Comparison of ENCODE assay signal across 28 mouse cellular contexts in genomic region chr2:17867341-17867740, GRCm38 (mm10).
A peak's percentile ranks its signal among the peaks of the same experiment; 100 is the strongest.
DNase-seq lines count a peak whose midpoint lies in the region; ATAC-seq lines count a peak whose summit lies in the region.
"Had no signal": no experiment of that assay in that cellular context is flagged by ENCODE, and none has a peak within 500 bp of the region (broad histone marks: within the 10 kb centered on the region; RNA-seq: fewer than 3 reads in every experiment).

No protein-coding gene starts in this region.

- H3K4me3 ChIP-seq in kidney, embryonic 14.5 days (ENCODE audit: low read length), result no peak overlapping the region
- H3K4me3 ChIP-seq in midbrain, embryonic 10.5 days, result no peak overlapping the region
- H3K4me3 ChIP-seq in midbrain, embryonic 14.5 days (replicated peaks; ENCODE audit: low read depth, low read length), result no peak overlapping the region
- H3K4me3 ChIP-seq in intestine, embryonic 15.5 days (replicated peaks), result no peak overlapping the region
- H3K4me3 ChIP-seq: embryonic facial prominence, embryonic 13.5 days; erythroblast, embryonic 14.5 days; heart, adult 2 months; heart, embryonic 13.5 days; hindbrain, embryonic 12.5 days; limb, embryonic 13.5 days; liver, embryonic 13.5 days; midbrain, embryonic 15.5 days; myocyte; neural tube, embryonic 13.5 days had no signal

- H3K4me1 ChIP-seq in kidney, embryonic 14.5 days (ENCODE audit: control insufficient read depth, insufficient read depth, low read length), result peaks cover 12% of the 10 kb centered on the region; the same call in 1 of the 2 replicates
- H3K4me1 ChIP-seq in midbrain, embryonic 10.5 days, result peaks cover 45% of the 10 kb centered on the region
- peaks cover 8% of the 10 kb centered on the region; the same call in 1 of the 2 replicates for H3K4me1 ChIP-seq in midbrain, embryonic 14.5 days (ENCODE audit: control insufficient read depth, insufficient read depth, low read length)
- peaks cover 5% of the 10 kb centered on the region; the same call in 1 of the 2 replicates for H3K4me1 ChIP-seq in intestine, embryonic 15.5 days (replicated peaks)
- H3K4me1 ChIP-seq: liver, embryonic 13.5 days had no signal

- H3K9me3 ChIP-seq in kidney, embryonic 14.5 days (ENCODE audit: control insufficient read depth, low read length), result no peaks in the 10 kb centered on the region
- no peaks in the 10 kb centered on the region for H3K9me3 ChIP-seq in midbrain, embryonic 10.5 days (replicated peaks)
- no peaks in the 10 kb centered on the region for H3K9me3 ChIP-seq in midbrain, embryonic 14.5 days (ENCODE audit: control insufficient read depth, low read length)
- no peaks in the 10 kb centered on the region for H3K9me3 ChIP-seq in intestine, embryonic 15.5 days
- H3K9me3 ChIP-seq: embryonic facial prominence, embryonic 13.5 days; heart, embryonic 13.5 days; hindbrain, embryonic 12.5 days; limb, embryonic 13.5 days; liver, embryonic 13.5 days; midbrain, embryonic 15.5 days; neural tube, embryonic 13.5 days had no signal

- ATAC-seq in kidney, embryonic 14.5 days (ENCODE audit: low FRiP score, low TSS enrichment), result 0 out of 2 replicates have a peak, but pooled peaks have one; percentile 5
- ATAC-seq in midbrain, embryonic 14.5 days (ENCODE audit: low FRiP score, low TSS enrichment), result no peak
- no peak for ATAC-seq in intestine, embryonic 15.5 days
- ATAC-seq: forebrain, embryonic 14.5 days; midbrain, embryonic 15.5 days had no signal

- DNase-seq in adrenal gland, adult 2 months, result peak; percentile 49
- DNase-seq in adrenal gland, postnatal 4 days (ENCODE audit: low spot score in 2 of 2), result no peak
- DNase-seq in kidney, postnatal 14 days, result no peak
- DNase-seq in midbrain, embryonic 10.5 days (ENCODE audit: low spot score), result no peak
- no peak for DNase-seq in midbrain, embryonic 14.5 days
- DNase-seq in brain, adult 2 months (ENCODE audit: low read depth, low spot score), result peak; percentile 36
- DNase-seq: cerebellum, adult 11-12 months; gastrocnemius, postnatal 36 days; heart, adult 2 months; heart, postnatal 14 days; kidney, adult 18-20 months; liver, embryonic 13.5 days; lung, embryonic 14.5 days; retina, postnatal 1 day; thymus, adult 2 months; thymus, postnatal 4 days had no signal

- peak overlapping the region; percentile 52; the same call in 1 of the 2 replicates for H3K27ac ChIP-seq in kidney, embryonic 14.5 days (ENCODE audit: low read depth, low read length)
- peak overlapping the region; percentile 33; the same call in 1 of the 2 replicates for H3K27ac ChIP-seq in midbrain, embryonic 10.5 days (replicated peaks)
- H3K27ac ChIP-seq in midbrain, embryonic 14.5 days (replicated peaks; ENCODE audit: low read depth, low read length), result no peak overlapping the region
- H3K27ac ChIP-seq in intestine, embryonic 15.5 days, result no peak overlapping the region
- H3K27ac ChIP-seq: embryonic facial prominence, embryonic 13.5 days; heart, adult 2 months; heart, embryonic 13.5 days; hindbrain, embryonic 12.5 days; limb, embryonic 13.5 days; liver, embryonic 13.5 days; midbrain, embryonic 15.5 days; neural tube, embryonic 13.5 days; stomach, postnatal 0 days had no signal

- H3K27me3 ChIP-seq in kidney, embryonic 14.5 days (ENCODE audit: control insufficient read depth, insufficient read depth, low read length), result no peaks in the 10 kb centered on the region
- H3K27me3 ChIP-seq in midbrain, embryonic 10.5 days (ENCODE audit: low read depth, poor library complexity, severe bottlenecking), result peaks cover 36% of the 10 kb centered on the region
- H3K27me3 ChIP-seq in midbrain, embryonic 14.5 days (ENCODE audit: control insufficient read depth, insufficient read depth, low read length), result no peaks in the 10 kb centered on the region
- no peaks in the 10 kb centered on the region for H3K27me3 ChIP-seq in intestine, embryonic 15.5 days (replicated peaks)
- H3K27me3 ChIP-seq: embryonic facial prominence, embryonic 13.5 days; heart, embryonic 13.5 days; hindbrain, embryonic 12.5 days; limb, embryonic 13.5 days; liver, embryonic 13.5 days; midbrain, embryonic 15.5 days; neural tube, embryonic 13.5 days had no signal

- no peak overlapping the region for H3K4me2 ChIP-seq in kidney, embryonic 14.5 days (replicated peaks; ENCODE audit: low read depth, low read length)
- no peak overlapping the region for H3K4me2 ChIP-seq in midbrain, embryonic 14.5 days (ENCODE audit: low read length)
- H3K4me2 ChIP-seq in intestine, embryonic 15.5 days (replicated peaks), result no peak overlapping the region
- H3K4me2 ChIP-seq: hindbrain, embryonic 12.5 days; limb, embryonic 13.5 days; liver, embryonic 13.5 days; lung, embryonic 14.5 days; midbrain, embryonic 15.5 days; neural tube, embryonic 13.5 days had no signal

- no peaks in the 10 kb centered on the region for H3K36me3 ChIP-seq in kidney, embryonic 14.5 days (ENCODE audit: control insufficient read depth, insufficient read depth, low read length)
- no peaks in the 10 kb centered on the region for H3K36me3 ChIP-seq in midbrain, embryonic 10.5 days
- H3K36me3 ChIP-seq in midbrain, embryonic 14.5 days (ENCODE audit: control insufficient read depth, insufficient read depth, low read length), result no peaks in the 10 kb centered on the region
- no peaks in the 10 kb centered on the region for H3K36me3 ChIP-seq in intestine, embryonic 15.5 days
- H3K36me3 ChIP-seq: embryonic facial prominence, embryonic 13.5 days; heart, embryonic 13.5 days; hindbrain, embryonic 12.5 days; limb, embryonic 13.5 days; liver, embryonic 13.5 days; midbrain, embryonic 15.5 days; neural tube, embryonic 13.5 days had no signal

- WGBS in kidney, embryonic 14.5 days, result 32% methylated on average over 3 of the region's 3 CpGs
- 60% methylated on average over 3 of the region's 3 CpGs for WGBS in midbrain, embryonic 10.5 days
- 57% methylated on average over 3 of the region's 3 CpGs for WGBS in midbrain, embryonic 14.5 days
- 67% methylated on average over 3 of the region's 3 CpGs for WGBS in intestine, embryonic 15.5 days

- no peak overlapping the region for H3K9ac ChIP-seq in kidney, embryonic 14.5 days (ENCODE audit: low read depth, low read length)
- no peak overlapping the region for H3K9ac ChIP-seq in midbrain, embryonic 14.5 days (replicated peaks; ENCODE audit: low read length)
- H3K9ac ChIP-seq in intestine, embryonic 15.5 days, result no peak overlapping the region
- H3K9ac ChIP-seq: heart, embryonic 13.5 days; hindbrain, embryonic 12.5 days; limb, embryonic 13.5 days; liver, embryonic 13.5 days; lung, embryonic 14.5 days; midbrain, embryonic 15.5 days; neural tube, embryonic 13.5 days had no signal

Comparison
In these comparisons a context has a peak if more than half of its experiments do, and no peak if none do; other contexts are left out.
1. DNase-seq: peak in adrenal gland, adult 2 months (single experiment) and brain, adult 2 months (single experiment); none in adrenal gland, postnatal 4 days (0 of 2), kidney, postnatal 14 days (single experiment), midbrain, embryonic 10.5 days (single experiment) and midbrain, embryonic 14.5 days (single experiment).
2. H3K27ac ChIP-seq: peak in kidney, embryonic 14.5 days (single experiment) and midbrain, embryonic 10.5 days (single experiment); none in midbrain, embryonic 14.5 days (single experiment) and intestine, embryonic 15.5 days (single experiment).